Mouse (Mus musculus) olfactory bulb, adult 2 months (tissue): ENCODE data around the gene Tbc1d5.

Experiments used
- CTCF ChIP-seq: fragments of 200-500 bp; IDR thresholded peaks from 2 replicates; pipeline ENCODE4 v1.5.1; 2012; ENCODE audit warnings: low read depth, mild to moderate bottlenecking, low read length, moderate library complexity; ENCODE audit not compliant: insufficient read depth
- POLR2A ChIP-seq: fragments of 200-500 bp; IDR thresholded peaks from 2 replicates; pipeline ENCODE4 v1.6.1; 2012; ENCODE audit warnings: mild to moderate bottlenecking, low read depth, low read length, moderate library complexity; ENCODE audit not compliant: insufficient read depth

DNA sequence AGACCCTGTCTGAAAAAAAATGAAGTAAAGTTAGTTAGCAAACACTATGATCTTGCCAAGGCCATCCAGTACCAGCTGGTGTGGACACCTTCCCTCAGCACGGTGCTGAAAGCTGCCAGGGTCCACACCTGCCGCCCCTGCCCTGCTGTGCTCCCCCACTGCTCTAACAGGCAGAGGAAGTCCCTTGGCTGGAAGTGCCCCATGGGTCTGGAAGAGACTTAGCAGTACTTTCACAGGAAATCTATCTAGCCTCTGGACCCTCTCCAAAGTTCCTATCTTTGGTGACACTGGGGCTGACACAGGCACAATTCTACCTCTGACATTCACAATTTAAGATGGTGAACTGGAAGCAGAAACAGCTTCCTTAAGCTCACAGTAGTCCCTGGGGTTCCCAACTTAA is 442.1 kb downstream of the Tbc1d5 start:
- TF ChIP-seq CTCF: no peak
- TF ChIP-seq POLR2A: no peak
